Mouse (Mus musculus): ENCODE data around the gene Fbxo46.

Fbxo46 gene

GRCm38 (mm10) chr7:19162928-19163327 lies 43.3 kb downstream of the Fbxo46 start:
- ChIA-PET POLR2A (interaction anchor here in 2 of 4 experiments (1.4 to 3.4 kb wide), 7 partner anchors 13 to 146 kb away, joined by 5 to 21 read pairs (median 10); partner anchors contain the start of genes Eml2 (in 2 of the 2), Fbxo46 (in 1 of the 2), Fosb (in 1 of the 2) and Qpctl (in 1 of the 2)), CTCF (interaction anchor here in 3 of 4 experiments (0.9 to 3.8 kb wide), 6 partner anchors 13 to 76 kb away, joined by 3 to 31 read pairs (median 4); partner anchors contain the start of gene Eml2 (in 1 of the 3))

- ChIA-PET CTCF (interaction anchor here (0.5 to 3.8 kb wide), 44 partner anchors 8 to 272 kb away, joined by 3 to 31 read pairs (median 4); partner anchors contain the start of genes Eml2 (in 1 of the 4), Gm4969 (in 1 of the 4), Qpctl (in 1 of the 4) and Rsph6a (in 1 of the 4)), POLR2A (interaction anchor here in 3 of 4 experiments (0.5 to 3.4 kb wide), 44 partner anchors 8 to 560 kb away, joined by 3 to 21 read pairs (median 4); partner anchors contain the start of genes Eml2 (in 2 of the 3), Ppm1n (in 2 of the 3), Snrpd2 (in 2 of the 3) and Vasp (in 2 of the 3))
Observed at GRCm38 (mm10) chr7:19163752-19164151, 44.1 kb downstream of the Fbxo46 start.

- CTCF ChIA-PET: interaction anchor here (0.5 to 3.8 kb wide), 51 partner anchors 8 to 272 kb away, joined by 3 to 31 read pairs (median 4); partner anchors contain the start of genes Eml2 (in 1 of the 4), Gm4969 (in 1 of the 4), Qpctl (in 1 of the 4) and Rsph6a (in 1 of the 4)
- POLR2A ChIA-PET: interaction anchor here in 3 of 4 experiments (0.5 to 3.4 kb wide), 47 partner anchors 8 to 560 kb away, joined by 3 to 21 read pairs (median 4); partner anchors contain the start of genes Eml2 (in 2 of the 3), Ppm1n (in 2 of the 3), Snrpd2 (in 2 of the 3) and Vasp (in 2 of the 3)
Observed at GRCm38 (mm10) chr7:19164189-19164588, 44.5 kb downstream of the Fbxo46 start.

DNA sequence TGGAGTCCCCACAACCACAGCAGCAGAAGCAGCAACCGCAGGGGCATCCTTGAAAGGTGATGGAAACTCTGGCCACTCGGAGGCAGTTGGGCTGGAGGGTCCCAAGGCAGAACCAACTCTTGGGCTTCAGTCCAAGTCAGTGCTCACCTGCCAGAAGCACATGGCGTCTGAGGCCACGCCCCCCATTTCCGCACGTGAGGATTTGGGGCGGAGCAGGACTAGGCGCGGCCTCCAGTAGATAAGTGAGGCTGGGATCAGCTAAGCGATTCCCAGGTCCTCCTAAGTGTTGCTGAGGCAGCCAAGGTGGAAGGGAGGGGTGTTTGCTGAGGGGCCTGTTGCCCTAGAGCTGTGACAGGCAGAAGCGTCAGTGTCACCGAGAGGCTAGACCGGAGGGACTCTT lies 45.3 kb downstream of the Fbxo46 start:
- ChIA-PET CTCF (interaction anchor here (0.6 to 3.8 kb wide), 24 partner anchors 9 to 273 kb away, joined by 3 to 31 read pairs (median 4); partner anchors contain the start of genes Eml2 (in 1 of the 4) and Six5 (in 1 of the 4)), POLR2A (interaction anchor here in 3 of 4 experiments (0.6 to 3.4 kb wide), 21 partner anchors 9 to 205 kb away, joined by 3 to 21 read pairs (median 5); partner anchors contain the start of genes Eml2 (in 1 of the 3), Fosb (in 1 of the 3), Snrpd2 (in 1 of the 3) and Vasp (in 1 of the 3))

DNA sequence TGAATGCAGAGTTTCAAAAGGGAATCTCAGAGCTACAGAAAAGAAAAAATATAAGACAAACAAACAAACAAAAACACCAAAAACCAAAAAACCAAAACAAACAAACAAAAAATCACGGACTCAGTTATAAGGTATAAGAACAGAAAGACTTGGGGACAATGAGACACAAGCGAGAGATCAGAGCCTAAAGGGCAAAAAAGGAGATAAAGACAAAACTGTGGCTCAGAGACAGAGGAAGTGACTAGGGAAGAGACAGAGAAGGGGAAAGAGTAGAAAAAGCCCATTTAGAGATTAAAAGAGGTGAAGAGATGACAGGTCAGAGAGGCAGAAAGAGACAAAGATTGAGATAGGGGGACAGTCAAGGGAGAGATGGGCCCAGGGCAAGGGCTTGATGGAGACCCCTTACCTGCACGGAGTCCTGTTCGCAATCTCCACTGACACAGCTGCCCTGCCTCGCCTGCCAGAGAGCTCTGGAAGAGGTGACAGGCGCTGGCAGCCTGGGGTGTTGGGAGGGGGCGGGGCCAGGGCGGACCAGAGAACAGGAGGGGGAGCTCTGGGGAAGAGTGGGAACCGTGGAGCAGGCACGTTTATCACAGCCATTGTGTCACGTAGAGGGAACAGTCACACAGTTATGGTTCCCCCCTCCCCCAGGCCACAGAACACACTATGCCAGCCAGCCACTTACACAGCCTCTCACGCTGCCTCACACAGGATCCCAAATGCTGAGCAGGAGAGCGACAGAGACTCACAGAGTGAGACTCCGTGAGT lies 46.2 kb downstream of the Fbxo46 start, which contains the start of gene Gipr:
Gene Gipr, minus strand, starts transcription at position 472 of the 768 bp plus-strand sequence.
- CTCF ChIA-PET: interaction anchor here in 3 of 4 experiments (0.5 to 3.8 kb wide), 10 partner anchors 10 to 340 kb away, joined by 3 to 31 read pairs (median 4); partner anchors contain the start of genes Eml2 (in 1 of the 3), Opa3 (in 1 of the 3) and Six5 (in 1 of the 3)

GRCm38 (mm10) chr7:19166990-19167389 lies 47.3 kb downstream of the Fbxo46 start:
- POLR2A ChIA-PET: interaction anchor here in 2 of 4 experiments (1.4 to 1.5 kb wide), 2 partner anchors 47 kb away, joined by 3 to 4 read pairs; partner anchors contain the start of gene Fbxo46 (in 1 of the 2)

More for the DNA sequence above, 46.2 kb downstream of the Fbxo46 start, which contains the start of gene Gipr:
- POLR2A ChIA-PET: interaction anchor here in 3 of 4 experiments (0.6 to 3.4 kb wide), 12 partner anchors 8 to 161 kb away, joined by 3 to 21 read pairs (median 4); partner anchors contain the start of genes Eml2 (in 1 of the 3), Fbxo46 (in 1 of the 3) and Gm4969 (in 1 of the 3)

DNA sequence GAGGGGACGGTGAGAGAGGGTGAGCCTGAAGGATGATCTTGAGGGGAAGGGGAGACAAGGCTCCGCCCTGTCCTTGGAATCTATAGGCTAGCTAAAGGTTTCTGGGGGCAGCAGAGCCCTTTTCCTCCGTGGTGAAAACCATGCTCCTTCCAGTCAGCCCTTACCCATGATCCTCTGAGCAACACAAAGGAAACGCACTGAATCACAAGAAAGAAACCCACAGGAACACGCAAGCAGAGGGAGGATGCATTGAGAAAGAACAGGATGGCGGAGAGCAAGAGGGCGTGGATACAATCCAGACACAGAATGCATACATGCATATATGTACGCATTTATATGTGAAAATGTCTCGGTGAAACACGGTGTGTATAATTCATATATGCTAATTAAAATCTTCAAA lies 49.8 kb downstream of the Fbxo46 start:
- ChIA-PET POLR2A (interaction anchor here in 1 of 4 experiments (1.2 to 1.5 kb wide), 2 partner anchors 8 to 33 kb away, joined by 3 read pairs; no protein-coding TSS in a partner anchor), CTCF (interaction anchor here in 2 of 4 experiments (1.0 to 1.2 kb wide), 2 partner anchors 37 to 48 kb away, joined by 3 read pairs; no protein-coding TSS in a partner anchor)

More at GRCm38 (mm10) chr7:19166990-19167389, 47.3 kb downstream of the Fbxo46 start:
- CTCF ChIA-PET: interaction anchor here in 1 of 4 experiments (1.1 kb wide), 1 partner anchor 14 kb away, joined by 4 read pairs; no protein-coding TSS in a partner anchor

- POLR2A ChIA-PET: interaction anchor here in 1 of 4 experiments (1.5 kb wide), 1 partner anchor 32 kb away, joined by 3 read pairs; no protein-coding TSS in a partner anchor
Observed at GRCm38 (mm10) chr7:19170142-19170541, 50.5 kb downstream of the Fbxo46 start.

DNA sequence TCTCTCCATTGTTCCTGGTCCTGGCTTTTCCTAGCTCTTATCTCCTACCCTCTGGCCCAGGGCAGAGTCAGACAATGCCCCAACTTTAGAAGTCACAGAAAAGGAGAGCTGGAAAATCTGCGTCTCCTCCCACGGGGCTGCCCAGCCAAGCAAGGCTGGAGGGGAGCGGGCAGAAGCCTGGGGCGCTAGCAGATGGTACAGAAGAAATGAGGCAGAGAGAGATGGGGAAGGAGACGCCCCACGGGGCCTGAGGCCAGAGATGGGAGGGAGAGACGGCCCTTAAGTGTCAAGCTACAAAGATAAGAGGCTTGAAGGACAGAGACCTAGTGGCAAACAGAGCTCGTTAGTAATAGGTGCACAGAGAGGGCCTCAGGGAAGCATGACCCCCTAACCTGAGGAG lies 52.2 kb downstream of the Fbxo46 start:
- ChIA-PET CTCF (interaction anchor here in 2 of 4 experiments (0.8 to 1.8 kb wide), 8 partner anchors 26 to 129 kb away, joined by 3 to 6 read pairs (median 4); no protein-coding TSS in a partner anchor), POLR2A (interaction anchor here in 3 of 4 experiments (0.6 to 1.5 kb wide), 9 partner anchors 16 to 32 kb away, joined by 3 to 4 read pairs (median 3); partner anchors contain the start of gene Snrpd2 (in 1 of the 3))

More at GRCm38 (mm10) chr7:19170142-19170541, 50.5 kb downstream of the Fbxo46 start:
- CTCF ChIA-PET: interaction anchor here in 1 of 4 experiments (0.6 kb wide), 1 partner anchor 31 kb away, joined by 3 read pairs; no protein-coding TSS in a partner anchor

DNA sequence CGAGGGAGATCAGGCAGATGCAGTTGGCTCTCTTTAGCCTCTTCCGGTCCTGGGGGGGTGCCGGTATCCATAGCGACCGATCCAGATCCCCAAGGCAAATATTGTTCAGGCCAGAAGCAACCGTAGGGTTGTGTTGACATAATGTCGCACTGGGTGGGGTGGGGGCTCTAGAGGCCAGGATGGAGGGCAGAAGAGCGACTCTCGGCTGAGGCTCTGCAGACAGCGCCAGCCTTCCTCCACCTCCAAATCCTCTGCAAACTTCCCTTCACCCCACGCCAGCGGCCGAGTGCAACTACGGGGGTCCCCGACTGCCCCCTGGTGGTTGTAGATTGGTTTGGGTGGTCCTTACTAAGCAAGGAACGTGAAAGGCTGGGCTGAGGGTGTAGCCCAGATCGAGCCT lies 53.2 kb downstream of the Fbxo46 start:
- ChIA-PET POLR2A (interaction anchor here in 2 of 4 experiments (0.6 to 1.5 kb wide), 9 partner anchors 9 to 526 kb away, joined by 3 to 4 read pairs (median 3); partner anchors contain the start of gene Qpctl (in 1 of the 2)), CTCF (interaction anchor here (0.5 to 1.8 kb wide), 19 partner anchors 9 to 274 kb away, joined by 3 to 10 read pairs (median 4); no protein-coding TSS in a partner anchor)

GRCm38 (mm10) chr7:19175708-19176515 lies 56.3 kb downstream of the Fbxo46 start, which contains the start of gene Eml2:
Eml2 (plus strand) TSS chr7:19176421.
- ChIA-PET POLR2A (interaction anchor here (0.6 to 2.4 kb wide), 37 partner anchors 11 to 223 kb away, joined by 3 to 21 read pairs (median 4); partner anchors contain the start of genes Ppm1n (in 2 of the 4), Fbxo46 (in 1 of the 4), Gipr (in 1 of the 4) and Opa3 (in 1 of the 4)), CTCF (interaction anchor here (0.6 to 5.6 kb wide), 41 partner anchors 11 to 491 kb away, joined by 3 to 28 read pairs (median 4); partner anchors contain the start of genes Ppm1n (in 3 of the 4), Ercc1 (in 1 of the 4), Fbxo46 (in 1 of the 4) and Gipr (in 1 of the 4))

DNA sequence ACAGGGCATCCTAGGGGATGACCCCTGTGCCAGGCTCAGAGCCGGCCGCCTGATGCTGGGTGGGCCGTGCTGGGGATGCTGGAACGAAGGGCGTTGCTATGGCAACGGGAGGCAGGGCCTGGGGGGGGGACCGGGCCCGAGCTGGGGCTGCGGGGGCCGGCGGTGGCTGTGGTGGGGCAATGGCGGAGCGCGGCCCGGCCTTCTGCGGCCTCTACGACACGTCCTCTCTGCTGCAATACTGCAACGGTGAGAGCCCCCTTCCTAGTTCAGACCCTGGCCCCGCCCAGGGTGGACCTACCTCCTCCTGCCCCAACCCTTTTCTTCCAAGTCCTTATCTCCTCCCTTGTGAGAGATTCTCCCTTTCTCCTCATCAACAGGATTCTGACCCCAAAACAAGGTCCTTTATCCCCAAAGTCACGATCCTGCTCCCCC lies 56.9 kb downstream of the Fbxo46 start:
- ChIA-PET CTCF (interaction anchor here (0.6 to 5.6 kb wide), 30 partner anchors 11 to 388 kb away, joined by 3 to 46 read pairs (median 5); partner anchors contain the start of genes Ppm1n (in 3 of the 4), Fbxo46 (in 1 of the 4), Gipr (in 1 of the 4) and Gm4969 (in 1 of the 4)), POLR2A (interaction anchor here in 3 of 4 experiments (0.6 to 4.9 kb wide), 28 partner anchors 12 to 174 kb away, joined by 3 to 23 read pairs (median 5); partner anchors contain the start of genes Ppm1n (in 2 of the 3), Fbxo46 (in 1 of the 3), Gipr (in 1 of the 3) and Opa3 (in 1 of the 3))

GRCm38 (mm10) chr7:19177216-19177615 lies 57.6 kb downstream of the Fbxo46 start:
- CTCF ChIA-PET: interaction anchor here (0.6 to 5.6 kb wide), 17 partner anchors 13 to 184 kb away, joined by 3 to 46 read pairs (median 10); partner anchors contain the start of gene Ppm1n (in 2 of the 4)
- POLR2A ChIA-PET: interaction anchor here in 3 of 4 experiments (0.5 to 4.9 kb wide), 17 partner anchors 8 to 312 kb away, joined by 3 to 23 read pairs (median 4); partner anchors contain the start of genes Opa3 (in 1 of the 3) and Ppm1n (in 1 of the 3)

- CTCF ChIA-PET: interaction anchor here (0.5 to 5.6 kb wide), 73 partner anchors 10 to 413 kb away, joined by 3 to 46 read pairs (median 4); partner anchors contain the start of genes Ppm1n (in 3 of the 4), Fbxo46 (in 1 of the 4), Fosb (in 1 of the 4) and Gipr (in 1 of the 4)
- POLR2A ChIA-PET: interaction anchor here in 3 of 4 experiments (0.5 to 4.9 kb wide), 33 partner anchors 9 to 775 kb away, joined by 3 to 23 read pairs (median 4); partner anchors contain the start of genes Fosb (in 1 of the 3), Gipr (in 1 of the 3), Opa3 (in 1 of the 3) and Ppm1n (in 1 of the 3)
Observed at GRCm38 (mm10) chr7:19178035-19178434, 58.4 kb downstream of the Fbxo46 start.
